Mouse (Mus musculus): ENCODE results near the gene Nck2. TPM values are rescaled to one million over a fixed set of nuclear protein-coding genes. Genes with fewer than 3 reads are reported as not detected.

Nck2 gene
- 47.7 and 48.7 TPM in 2 replicates for polyA plus RNA-seq (2012; rRNA removed)

DNA sequence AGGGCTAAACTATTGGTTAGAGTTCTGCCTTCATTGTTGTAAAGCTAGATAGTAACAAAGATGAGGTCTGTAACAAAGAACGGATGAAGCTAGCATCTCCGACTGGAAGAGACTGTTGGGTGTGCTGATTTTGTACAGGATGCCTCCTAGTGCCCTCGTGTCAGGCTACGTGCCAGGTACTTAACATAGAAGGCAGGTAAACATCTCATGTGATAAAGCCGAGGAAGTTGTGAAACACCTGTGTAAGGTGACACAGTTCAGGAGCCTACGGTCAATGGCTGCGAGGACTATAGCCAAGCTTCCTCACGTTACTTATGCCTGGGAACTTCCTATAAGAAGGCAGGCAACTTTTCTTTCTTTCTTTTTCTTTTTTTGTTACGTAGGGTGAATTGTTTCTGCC is at the start of gene Nck2:
TSS of gene Nck2 (plus strand) at position 49 of the 400 bp plus-strand sequence.
- TF ChIP-seq CTCF (IDR thresholded peaks at IDR 0.05; ENCODE audit: borderline replicate concordance, extremely low read depth, insufficient read depth, insufficient read length) (no peak), POLR2A (IDR thresholded peaks at IDR 0.05; ENCODE audit: borderline replicate concordance, extremely low read depth, insufficient read depth, insufficient read length, poor library complexity, severe bottlenecking) (no peak)
- no peak for DNase-seq (ENCODE audit: low read depth)

DNA sequence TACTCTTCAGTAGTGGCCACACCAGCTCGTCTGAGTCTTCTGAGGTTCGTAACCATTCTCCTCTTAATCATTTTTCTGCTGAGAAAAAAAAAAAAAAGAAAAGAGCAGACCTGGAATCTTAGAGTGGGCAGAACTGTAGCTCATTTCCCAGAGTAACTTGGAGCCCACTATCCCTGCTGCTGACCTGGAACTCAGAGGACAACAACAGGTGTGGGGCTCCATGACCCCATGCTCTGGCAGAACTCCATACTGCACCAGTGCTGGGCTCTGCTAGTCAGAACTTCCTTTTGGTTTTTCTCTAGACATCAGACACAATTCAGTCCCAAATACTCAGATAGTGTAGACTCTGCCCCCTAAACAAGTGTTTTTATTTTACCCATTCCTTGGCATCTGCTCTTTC is 49.3 kb upstream of the Nck2 start:
- no peak for TF ChIP-seq CTCF (IDR thresholded peaks at IDR 0.05; ENCODE audit: borderline replicate concordance, extremely low read depth, insufficient read depth, insufficient read length)
- TF ChIP-seq POLR2A (IDR thresholded peaks at IDR 0.05; ENCODE audit: borderline replicate concordance, extremely low read depth, insufficient read depth, insufficient read length, poor library complexity, severe bottlenecking): no peak
- no peak for DNase-seq (ENCODE audit: low read depth)

DNA sequence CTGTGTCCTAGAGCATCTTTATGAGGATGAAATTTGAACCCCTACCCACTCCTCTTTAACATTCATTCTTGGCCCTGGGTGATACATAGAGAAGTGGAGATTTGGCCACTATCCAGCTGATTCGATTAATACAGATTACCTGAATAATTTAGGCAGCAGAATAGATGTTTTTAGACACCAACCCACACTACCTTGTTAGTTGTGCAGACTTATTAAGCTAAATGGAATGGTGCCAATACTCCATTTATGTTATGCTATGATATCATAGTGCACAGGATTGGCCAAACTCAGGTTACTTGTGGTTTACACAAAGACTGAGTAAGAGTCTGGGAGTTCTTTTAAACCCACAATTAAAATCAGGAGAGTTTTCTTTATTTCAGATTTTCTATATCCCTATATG is 48.6 kb upstream of the Nck2 start:
- no peak for DNase-seq (ENCODE audit: low read depth)
- no peak for TF ChIP-seq CTCF (IDR thresholded peaks at IDR 0.05; ENCODE audit: borderline replicate concordance, extremely low read depth, insufficient read depth, insufficient read length)

DNA sequence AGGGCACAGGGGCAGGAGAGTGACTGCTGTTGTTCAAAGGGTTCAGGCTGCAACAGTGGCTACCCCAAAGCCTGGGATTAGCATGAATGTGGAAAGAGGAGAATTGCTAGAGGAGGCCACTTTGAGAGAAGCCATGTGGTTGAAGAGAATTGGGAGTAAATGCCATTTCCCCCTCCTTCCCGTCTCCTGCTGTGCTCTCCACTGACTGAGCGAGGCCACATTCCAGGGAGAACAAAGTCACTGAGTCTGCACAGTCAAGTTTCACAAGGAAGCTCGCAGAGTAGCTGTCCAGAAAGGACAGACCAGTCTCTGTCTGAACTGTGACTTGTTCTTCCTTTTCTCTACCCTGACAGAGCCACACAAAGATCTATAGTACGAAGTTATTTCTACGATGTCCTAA is 47.9 kb upstream of the Nck2 start:
- TF ChIP-seq POLR2A (IDR thresholded peaks at IDR 0.05; ENCODE audit: borderline replicate concordance, extremely low read depth, insufficient read depth, insufficient read length, poor library complexity, severe bottlenecking) (no peak), CTCF (IDR thresholded peaks at IDR 0.05; ENCODE audit: borderline replicate concordance, extremely low read depth, insufficient read depth, insufficient read length) (no peak)
- DNase-seq (ENCODE audit: low read depth): no peak

DNA sequence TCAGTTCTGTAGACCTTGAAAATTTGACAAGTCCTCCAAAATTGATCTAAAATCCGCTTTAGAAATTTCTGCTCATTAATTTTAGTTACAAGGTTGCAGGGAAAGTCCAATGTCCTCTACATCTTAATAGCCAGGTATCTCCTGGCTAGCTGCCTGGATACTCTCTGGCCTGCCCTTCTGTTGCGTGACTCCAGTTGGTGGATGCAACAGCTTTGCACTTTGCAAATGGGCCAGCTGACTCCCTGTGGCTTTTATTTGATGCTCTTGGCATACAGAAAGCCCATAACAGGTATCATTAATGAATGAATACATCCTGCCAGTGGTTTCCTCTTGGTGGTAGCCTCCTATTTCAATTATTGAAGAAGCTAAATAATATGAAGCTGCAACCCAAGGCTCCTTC is 47.3 kb upstream of the Nck2 start:
- no peak for DNase-seq (ENCODE audit: low read depth)
- no peak for TF ChIP-seq CTCF (IDR thresholded peaks at IDR 0.05; ENCODE audit: borderline replicate concordance, extremely low read depth, insufficient read depth, insufficient read length)
- no peak for TF ChIP-seq POLR2A (IDR thresholded peaks at IDR 0.05; ENCODE audit: borderline replicate concordance, extremely low read depth, insufficient read depth, insufficient read length, poor library complexity, severe bottlenecking)

DNA sequence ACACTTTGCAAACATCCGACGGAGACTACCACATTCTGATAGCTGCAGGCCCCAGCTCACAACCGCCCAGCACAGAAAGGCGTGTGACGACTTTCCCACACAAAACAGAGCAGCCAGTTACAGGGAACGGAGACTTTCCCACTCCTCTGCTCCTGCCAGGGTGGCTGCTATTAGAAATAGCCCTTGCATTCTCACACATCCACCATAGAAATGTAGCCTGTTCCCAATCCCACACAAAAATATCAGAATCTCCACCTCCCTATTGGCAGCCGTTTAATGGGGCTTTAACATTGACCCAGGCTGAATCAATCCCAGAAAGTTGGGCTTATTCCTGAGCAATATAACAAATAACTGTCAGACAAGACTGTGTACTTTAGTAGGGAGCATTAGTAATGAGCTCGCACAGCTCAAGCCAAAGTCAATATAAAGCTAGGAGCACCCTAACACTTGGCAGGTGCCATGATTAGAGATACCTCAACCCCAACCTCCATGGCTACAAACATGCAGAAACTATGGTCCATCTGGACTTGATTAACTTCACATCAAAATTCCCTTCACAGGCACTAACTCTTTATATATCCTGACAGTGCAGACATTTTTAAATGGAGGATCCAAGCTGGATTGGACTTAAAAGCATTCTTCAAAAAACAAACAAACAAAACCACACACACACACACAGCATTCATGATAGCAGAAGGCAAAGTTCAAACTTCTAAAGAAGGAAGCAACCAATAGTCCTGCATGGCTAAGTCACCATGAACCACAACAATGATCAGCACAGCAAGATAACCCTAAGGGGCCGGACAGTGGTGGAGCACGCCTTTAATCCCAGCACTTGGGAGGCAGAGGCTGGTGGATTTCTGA is 45.4 kb upstream of the Nck2 start:
- TF ChIP-seq CTCF (IDR thresholded peaks at IDR 0.05; ENCODE audit: borderline replicate concordance, extremely low read depth, insufficient read depth, insufficient read length) (no peak), POLR2A (IDR thresholded peaks at IDR 0.05; ENCODE audit: borderline replicate concordance, extremely low read depth, insufficient read depth, insufficient read length, poor library complexity, severe bottlenecking) (no peak)
- DNase-seq (ENCODE audit: low read depth): no peak

DNA sequence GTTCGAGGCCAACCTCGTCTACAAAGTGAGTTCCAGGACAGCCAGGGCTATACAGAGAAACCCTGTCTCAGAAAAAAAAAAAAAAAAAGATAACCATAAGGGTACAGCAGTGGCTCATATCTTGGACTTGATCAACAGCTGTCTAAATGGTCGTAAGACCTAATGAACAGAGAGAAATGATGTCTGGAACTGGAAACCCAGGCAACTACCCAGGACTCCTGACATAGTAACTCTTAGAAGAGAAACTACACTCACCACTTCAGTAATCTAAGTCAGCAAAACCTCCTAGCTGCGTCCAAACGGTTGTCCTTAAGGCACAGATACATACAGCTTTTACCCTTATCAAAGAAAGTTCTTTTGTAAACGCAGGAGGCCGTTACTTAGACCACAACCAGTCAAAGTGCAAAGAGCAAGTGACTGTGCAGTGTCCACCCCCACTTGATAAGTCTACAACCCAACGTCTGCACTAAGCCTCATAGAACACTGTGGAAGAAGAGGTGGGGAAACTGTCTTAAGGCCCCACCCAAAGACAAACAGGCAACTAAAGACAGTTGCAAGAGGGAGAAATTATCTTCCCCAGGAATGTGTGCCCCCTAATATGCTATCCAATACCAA is 44.7 kb upstream of the Nck2 start:
- TF ChIP-seq CTCF (IDR thresholded peaks at IDR 0.05; ENCODE audit: borderline replicate concordance, extremely low read depth, insufficient read depth, insufficient read length): no peak
- TF ChIP-seq POLR2A (IDR thresholded peaks at IDR 0.05; ENCODE audit: borderline replicate concordance, extremely low read depth, insufficient read depth, insufficient read length, poor library complexity, severe bottlenecking): no peak
- DNase-seq (ENCODE audit: low read depth): no peak

DNA sequence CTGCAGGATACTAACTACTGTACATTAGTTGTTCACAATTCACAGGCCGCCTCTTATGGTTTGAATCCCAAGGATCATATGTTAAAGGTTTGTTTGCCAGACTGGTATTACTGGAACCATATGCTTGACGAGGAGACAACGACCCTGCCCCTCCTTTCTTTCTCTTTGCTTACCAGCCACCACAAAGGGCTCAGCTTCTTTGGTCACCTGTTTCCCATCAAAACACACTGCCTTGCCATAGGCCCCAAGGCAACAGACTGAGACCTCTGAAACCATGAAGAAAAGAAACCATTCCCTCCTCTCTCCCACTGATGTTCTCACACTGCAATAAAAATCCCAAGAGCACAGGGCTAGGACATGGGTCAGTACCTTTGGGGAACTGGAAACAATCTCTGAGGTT is 43.7 kb upstream of the Nck2 start:
- TF ChIP-seq CTCF (IDR thresholded peaks at IDR 0.05; ENCODE audit: borderline replicate concordance, extremely low read depth, insufficient read depth, insufficient read length) (no peak), POLR2A (IDR thresholded peaks at IDR 0.05; ENCODE audit: borderline replicate concordance, extremely low read depth, insufficient read depth, insufficient read length, poor library complexity, severe bottlenecking) (no peak)
- no peak for DNase-seq (ENCODE audit: low read depth)

DNA sequence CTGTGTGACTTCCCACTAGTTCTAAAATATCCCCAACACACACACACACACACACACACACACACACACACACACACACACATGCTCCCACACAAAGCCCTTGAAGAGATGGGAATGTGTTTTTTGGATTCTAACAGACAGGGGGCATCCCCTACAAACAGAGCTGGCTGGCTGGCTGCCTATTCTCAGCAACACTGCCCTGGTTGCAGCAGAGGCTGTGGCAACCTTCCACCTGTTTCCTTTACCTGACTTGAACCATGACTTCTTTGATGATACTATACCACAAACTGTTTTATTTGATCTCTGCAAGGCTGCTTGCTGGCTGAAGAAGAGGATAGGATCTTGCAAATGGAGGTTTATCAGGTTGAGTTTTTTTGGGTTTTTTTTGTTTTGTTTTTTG is 41.0 kb upstream of the Nck2 start:
- no peak for TF ChIP-seq CTCF (IDR thresholded peaks at IDR 0.05; ENCODE audit: borderline replicate concordance, extremely low read depth, insufficient read depth, insufficient read length)
- TF ChIP-seq POLR2A (IDR thresholded peaks at IDR 0.05; ENCODE audit: borderline replicate concordance, extremely low read depth, insufficient read depth, insufficient read length, poor library complexity, severe bottlenecking): no peak
- DNase-seq (ENCODE audit: low read depth): peak; percentile 9

DNA sequence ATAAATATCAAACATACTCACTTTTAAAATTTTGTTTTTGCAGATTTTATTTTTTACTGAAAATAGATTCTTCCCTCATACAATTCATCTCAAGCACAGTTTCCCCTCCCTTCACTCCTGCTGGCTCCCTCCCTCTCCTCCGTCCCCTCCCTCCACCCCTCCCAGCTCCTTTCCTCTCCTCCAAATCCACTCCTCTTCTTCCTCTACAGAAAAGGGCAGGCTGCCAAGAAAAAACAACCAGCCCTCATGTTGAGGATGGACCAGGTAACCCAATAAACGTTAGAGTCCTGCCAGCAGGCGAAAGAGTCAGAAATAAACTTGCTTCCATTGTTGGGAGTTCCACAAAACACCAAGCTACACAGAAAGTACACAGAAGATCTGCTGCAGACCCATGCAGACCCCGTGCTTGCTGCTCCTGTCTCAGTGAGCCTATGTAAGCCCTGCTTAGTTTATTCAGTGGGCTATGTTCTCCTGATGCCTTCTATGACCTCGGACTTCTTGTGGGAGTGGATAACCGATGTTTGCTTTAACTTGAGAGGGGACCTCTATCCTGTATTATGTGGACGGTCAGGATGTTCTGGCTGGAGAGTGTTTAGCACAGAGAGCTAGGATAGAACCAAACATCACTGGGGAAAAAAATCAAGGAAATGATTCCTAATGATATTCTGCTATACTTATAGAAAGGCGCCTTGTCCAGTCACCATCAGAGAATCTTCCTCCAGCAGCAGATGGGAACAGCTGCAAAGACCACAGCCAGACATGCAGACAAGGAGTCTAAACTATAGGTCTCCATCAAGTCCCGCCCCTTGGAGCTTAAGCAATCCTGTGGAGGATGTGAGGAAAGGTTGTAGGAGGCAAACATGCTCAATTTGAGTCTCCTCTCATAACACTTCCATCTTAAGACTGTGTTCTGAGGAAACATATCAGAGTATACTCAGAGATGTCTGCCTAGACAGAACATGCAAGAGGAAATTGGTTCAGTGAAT is 39.4 kb upstream of the Nck2 start:
- DNase-seq (ENCODE audit: low read depth): no peak

DNA sequence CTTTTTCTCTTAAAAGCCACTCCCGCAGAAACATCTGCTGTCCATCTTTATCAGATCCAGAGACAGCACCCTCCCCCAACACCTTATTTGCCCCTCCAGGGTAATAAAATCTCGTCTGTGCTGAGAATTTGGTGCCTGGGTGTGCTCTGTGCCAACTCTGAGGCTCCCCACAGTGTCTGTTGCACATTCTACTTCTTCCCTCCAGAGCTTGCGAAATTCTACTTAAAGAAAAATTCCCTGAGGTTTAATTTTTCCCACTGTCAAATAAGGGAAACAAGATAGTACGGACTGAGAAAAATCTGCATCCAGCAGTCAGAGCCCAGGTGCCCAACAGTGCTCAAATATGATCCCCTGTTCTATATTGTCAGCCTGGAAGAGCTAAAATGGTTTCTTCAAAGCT is 35.4 kb upstream of the Nck2 start:
- no peak for DNase-seq (ENCODE audit: low read depth)
- TF ChIP-seq CTCF (IDR thresholded peaks at IDR 0.05; ENCODE audit: borderline replicate concordance, extremely low read depth, insufficient read depth, insufficient read length) (no peak), POLR2A (IDR thresholded peaks at IDR 0.05; ENCODE audit: borderline replicate concordance, extremely low read depth, insufficient read depth, insufficient read length, poor library complexity, severe bottlenecking) (no peak)

More for the DNA sequence above, 39.4 kb upstream of the Nck2 start:
- no peak for TF ChIP-seq POLR2A (IDR thresholded peaks at IDR 0.05; ENCODE audit: borderline replicate concordance, extremely low read depth, insufficient read depth, insufficient read length, poor library complexity, severe bottlenecking)
- no peak for TF ChIP-seq CTCF (IDR thresholded peaks at IDR 0.05; ENCODE audit: borderline replicate concordance, extremely low read depth, insufficient read depth, insufficient read length)
